Mouse (Mus musculus): ENCODE measurements at regions not wholly inside any gene's neighbourhood (a gene's known extent, or its start where the extent isn't known, plus 50 kb on each side); places are given as distances from the start of the nearest gene placed in this dataset.
A peak's percentile ranks its signal among the peaks of the same experiment; 100 is the strongest.

DNA sequence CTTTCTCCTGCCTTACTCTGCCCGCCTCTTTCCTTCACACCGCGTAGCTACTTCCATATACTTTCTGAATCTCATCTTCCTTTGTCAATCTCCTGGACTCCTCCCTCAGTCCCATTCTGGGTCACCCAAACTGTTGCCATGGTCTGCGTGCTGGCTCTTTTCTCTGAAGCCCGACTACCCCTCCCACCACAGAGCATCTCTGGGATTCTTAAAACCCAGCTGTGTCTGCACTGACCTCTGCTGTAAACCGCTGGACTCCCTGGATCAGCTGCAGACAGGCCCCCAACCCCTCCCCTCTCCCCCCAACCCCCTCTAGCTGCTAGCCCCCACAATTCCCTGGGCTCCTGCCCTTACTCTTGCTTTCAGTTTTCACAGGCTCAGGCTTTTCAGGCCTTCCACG lies 136.4 kb downstream of the Fam43a start:
- DNase-seq (ENCODE audit: low spot score) = no peak

- DNase-seq (ENCODE audit: low spot score) = no peak
Observed at GRCm38 (mm10) chr16:30736662-30737326, 137.3 kb downstream of the Fam43a start.

DNA sequence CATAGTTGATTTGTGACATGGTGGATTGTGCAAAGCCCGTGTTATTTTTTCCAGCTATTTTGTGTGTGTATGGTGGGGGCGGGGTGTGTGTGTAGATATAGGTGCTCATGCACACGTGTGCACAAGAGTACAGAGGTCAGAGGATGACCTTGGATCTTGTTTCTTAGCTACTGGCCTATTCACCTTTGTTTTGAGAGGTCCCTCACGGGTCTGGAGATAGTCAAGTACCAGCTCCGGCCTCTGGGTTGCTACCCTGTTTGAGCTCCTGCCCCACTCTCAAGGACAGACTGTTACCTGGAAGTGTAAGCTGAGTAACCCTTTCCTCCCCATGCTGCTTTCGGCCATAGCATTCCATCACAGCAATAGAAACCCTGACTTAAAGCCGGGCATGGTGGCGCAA lies 138.0 kb downstream of the Fam43a start:
- no peak for DNase-seq (ENCODE audit: low spot score)

GRCm38 (mm10) chr16:30739651-30740050 lies 140.1 kb downstream of the Fam43a start:
- DNase-seq (ENCODE audit: low spot score) = no peak

DNA sequence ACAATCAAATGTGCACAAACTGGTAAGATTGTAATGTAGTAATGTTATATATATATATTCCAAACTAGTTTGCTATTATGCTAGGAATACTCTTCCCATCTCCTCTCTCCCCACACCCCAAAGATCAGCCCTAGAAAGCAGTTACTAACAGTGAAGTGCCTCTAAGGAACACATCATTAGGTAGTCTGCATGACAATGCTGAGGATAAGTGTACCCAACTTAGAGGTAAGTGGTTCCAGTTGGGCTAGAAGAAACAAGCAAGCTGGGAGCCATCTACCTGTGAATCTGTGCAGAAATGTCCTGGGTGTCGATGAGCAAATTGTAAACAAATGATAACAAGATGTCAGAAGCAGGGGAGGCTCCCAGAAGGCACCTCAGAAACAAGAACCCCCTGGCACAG lies 141.7 kb downstream of the Fam43a start:
- DNase-seq (ENCODE audit: low spot score) = no peak

GRCm38 (mm10) chr16:30742474-30742873 lies 143.0 kb downstream of the Fam43a start:
- no peak for DNase-seq (ENCODE audit: low spot score)

- DNase-seq (ENCODE audit: low spot score) = no peak
Observed at GRCm38 (mm10) chr16:30743566-30743965, 144.0 kb downstream of the Fam43a start.

DNA sequence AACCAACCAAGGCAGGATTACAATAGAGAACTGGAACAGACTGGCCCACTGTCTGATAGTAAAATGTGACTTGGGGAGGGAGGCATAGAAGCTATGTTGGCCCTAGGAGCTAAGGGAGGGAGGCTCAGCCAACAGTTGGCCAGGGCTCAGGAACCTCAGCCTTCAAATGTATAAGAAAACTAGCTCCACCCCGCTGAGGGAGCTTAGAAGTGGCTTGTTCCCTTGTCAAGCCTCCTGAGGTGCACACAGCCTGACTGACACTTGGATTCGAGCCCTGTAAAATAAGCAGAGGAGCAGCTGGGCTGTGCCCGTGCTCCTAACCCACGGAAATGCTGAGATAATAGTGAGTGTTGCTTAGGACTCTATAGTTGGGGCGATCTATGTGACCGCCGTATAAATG lies 144.7 kb downstream of the Fam43a start:
- no peak for DNase-seq (ENCODE audit: low spot score)

DNA sequence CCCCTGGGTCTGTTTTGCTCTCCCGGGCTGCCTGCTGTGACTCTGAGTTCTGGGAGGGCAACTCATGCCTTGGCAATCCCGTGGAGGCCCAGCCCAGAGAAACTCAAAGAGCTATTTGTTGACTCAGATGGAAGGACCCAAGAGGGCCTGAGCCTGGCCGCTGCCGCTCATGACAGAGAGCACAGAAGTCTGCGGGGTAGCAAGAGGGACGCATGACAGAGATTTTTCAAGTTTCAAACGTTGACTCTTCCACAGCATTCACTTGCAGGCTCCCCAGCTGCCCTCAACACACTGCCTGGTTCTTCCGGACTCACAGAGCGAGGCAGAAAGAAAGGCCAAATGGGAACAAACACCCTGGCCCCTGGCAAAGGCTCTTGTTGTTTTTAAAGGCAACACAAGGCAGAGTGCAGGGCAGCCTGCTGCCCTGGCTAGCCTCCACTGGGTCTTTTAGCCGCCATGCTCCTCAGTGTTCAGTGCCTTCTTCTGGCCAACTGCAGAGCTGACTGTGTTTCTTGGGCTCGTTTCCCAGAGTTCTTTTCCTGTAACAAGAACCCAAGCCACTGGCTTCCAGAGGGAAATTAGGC lies 146.2 kb downstream of the Fam43a start:
- peak; percentile 19 for DNase-seq (ENCODE audit: low spot score)

- DNase-seq (ENCODE audit: low spot score) = no peak
Observed at GRCm38 (mm10) chr16:30746211-30746610, 146.7 kb downstream of the Fam43a start.

DNA sequence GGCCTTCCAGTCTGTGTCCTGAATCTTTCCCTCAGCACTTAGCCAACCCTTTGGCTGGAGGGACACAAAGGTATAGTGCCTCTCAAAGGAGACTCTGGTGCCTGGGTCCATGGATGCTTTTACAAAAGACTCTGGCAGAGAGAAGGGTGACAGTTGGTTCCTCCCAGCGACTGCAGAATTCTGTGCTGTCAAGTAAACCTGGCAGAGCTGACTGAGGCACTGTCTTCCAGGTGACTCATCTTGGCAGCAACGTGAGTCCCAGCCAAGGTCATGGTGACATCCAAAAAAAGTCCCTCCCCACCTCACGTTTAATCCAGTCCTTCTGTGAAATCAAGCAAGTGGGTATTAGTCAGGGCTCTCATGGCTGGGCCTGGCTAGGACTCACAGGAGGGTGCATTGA lies 150.3 kb downstream of the Fam43a start:
- no peak for DNase-seq (ENCODE audit: low spot score)

- no peak for DNase-seq (ENCODE audit: low spot score)
Observed at GRCm38 (mm10) chr16:30755771-30756170, 156.2 kb downstream of the Fam43a start.

DNA sequence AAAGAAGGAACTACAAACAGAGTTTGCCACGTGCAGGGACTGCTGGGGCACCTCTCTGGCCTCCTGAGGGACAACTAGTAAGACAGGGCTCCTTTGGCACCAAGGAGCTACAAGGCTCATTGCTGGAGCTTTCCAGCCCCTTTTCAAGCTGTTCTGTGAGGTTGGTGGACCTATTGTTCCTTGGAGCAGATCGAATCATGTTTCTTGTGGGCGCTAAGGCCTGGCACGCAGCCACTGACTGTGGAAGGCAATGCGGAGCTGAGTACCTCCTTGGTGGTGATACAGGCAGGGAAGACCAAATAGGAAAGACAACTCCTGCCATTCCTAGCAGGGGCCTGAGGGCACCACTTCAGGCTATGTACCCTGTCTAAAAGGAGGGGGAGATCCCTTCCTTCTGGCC lies 157.2 kb downstream of the Fam43a start:
- DNase-seq (ENCODE audit: low spot score) = no peak

GRCm38 (mm10) chr16:30757556-30757955 lies 158.0 kb downstream of the Fam43a start:
- no peak for DNase-seq (ENCODE audit: low spot score)

DNA sequence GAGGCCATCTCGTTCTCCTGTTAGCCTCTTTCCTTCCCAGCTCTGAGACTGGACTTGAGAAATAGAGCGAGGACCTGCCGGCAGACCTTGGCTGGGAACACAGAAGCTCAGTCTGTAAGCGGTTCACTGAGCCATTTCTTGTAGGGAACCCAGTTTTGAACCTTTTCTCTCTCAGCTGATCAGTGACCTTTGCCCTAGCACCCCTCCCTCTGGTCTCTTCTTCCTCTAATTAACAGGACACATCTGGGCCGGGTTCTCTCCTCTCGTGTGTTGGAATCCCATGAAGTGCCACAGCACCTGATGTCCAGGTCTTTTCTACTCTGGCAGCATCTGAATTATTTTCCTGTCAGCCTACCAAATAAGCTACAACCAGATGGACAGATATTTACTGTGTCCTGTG lies 158.5 kb downstream of the Fam43a start:
- DNase-seq (ENCODE audit: low spot score) = peak; percentile 23

DNA sequence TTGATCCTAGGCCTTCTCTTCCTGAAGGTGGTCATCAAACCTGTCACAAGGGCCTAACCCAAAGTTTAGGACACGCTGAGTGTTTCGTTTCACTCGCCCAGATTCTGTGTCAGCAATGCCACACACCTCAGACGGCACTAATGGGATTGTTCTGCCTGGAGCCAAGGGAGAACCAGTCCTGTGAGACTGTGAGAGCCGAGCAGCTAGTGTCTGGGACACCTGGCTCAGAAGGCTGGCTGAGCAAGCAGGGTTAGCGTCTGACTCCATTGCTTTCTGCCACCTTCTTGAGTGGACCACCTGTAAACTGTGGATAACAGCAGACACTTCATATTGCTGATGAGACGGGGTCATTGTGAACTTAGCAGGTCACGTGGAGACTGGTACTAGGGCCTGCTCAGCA lies 160.0 kb downstream of the Fam43a start:
- DNase-seq (ENCODE audit: low spot score) = no peak

DNA sequence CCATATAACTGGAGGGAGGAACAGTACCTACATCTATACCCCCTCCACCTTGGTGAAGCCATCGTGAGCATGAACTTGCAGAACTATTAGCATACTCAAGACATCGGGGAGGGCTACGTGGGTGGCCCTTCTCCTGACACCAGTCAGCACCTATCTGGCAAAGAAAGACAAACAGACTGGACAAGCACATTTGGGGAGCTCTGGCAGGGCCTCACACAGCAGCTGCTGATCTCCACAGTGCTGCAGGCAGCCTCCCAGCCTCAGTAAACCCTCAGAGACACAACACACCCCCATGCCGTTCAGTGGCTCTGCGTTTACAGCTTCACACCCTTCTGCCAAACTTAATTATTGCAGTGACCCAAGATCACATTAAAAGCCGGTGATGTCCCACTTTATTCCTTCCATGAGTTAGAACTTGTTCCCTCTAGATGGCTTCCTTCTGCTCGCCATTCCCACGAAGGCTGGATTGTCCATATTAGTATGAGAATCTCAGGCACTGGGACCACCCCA lies 161.7 kb downstream of the Fam43a start:
- DNase-seq (ENCODE audit: low spot score) = no peak

DNA sequence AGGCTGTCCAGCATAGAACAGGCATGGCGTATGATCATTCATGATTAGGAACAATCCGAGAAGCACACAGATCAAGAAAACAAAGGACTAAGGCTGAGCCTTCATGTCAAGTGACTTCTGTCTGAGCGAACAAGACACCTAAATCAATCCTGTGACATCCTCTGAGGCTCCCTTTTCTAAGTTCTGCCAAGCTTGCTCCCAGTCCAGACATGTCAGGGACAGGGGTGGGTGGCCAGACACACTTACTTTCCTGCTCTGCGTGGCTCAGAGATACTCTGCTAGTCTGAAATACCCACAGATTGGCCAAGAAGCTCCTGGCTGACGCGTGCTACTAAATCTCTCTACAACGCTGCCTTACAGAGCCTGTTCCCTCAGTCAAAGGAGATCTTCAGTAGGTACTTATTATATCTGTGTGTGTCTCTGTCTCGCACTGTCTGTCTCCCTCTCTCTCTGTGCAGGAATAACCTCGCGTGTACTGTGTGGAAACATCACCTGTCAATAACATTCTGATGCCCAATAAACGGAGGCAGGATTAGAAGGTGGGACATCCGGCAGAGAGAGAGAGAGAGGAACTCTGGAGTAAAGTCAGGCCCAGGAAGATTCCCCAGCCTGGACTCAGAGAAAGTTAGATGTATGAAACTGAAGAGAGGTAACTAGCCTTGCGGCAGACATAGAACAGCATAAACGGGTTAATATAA lies 163.5 kb downstream of the Fam43a start:
- DNase-seq (ENCODE audit: low spot score) = no peak

DNA sequence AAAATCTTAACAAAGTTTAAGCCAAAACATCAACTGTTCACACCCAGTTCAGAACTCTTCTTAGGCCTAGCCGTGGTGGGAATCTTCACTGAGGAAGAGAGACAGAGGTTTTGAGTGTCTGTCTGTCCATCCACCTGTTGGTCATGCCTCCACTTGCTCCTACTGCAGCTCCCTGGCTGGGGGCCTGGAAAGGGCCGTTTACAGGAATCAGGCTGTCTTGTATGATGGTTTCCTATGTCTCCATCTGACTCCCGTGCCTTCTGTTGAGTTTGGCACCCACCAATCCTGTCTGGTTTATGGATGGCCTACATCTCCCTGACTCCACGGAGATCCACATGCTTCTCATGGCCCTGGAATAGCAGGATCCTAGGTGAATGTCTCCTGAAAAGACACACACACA lies 166.1 kb downstream of the Fam43a start:
- no peak for DNase-seq (ENCODE audit: low spot score)

GRCm38 (mm10) chr16:30769007-30769442 lies 169.5 kb downstream of the Fam43a start:
- DNase-seq (ENCODE audit: low spot score) = no peak

DNA sequence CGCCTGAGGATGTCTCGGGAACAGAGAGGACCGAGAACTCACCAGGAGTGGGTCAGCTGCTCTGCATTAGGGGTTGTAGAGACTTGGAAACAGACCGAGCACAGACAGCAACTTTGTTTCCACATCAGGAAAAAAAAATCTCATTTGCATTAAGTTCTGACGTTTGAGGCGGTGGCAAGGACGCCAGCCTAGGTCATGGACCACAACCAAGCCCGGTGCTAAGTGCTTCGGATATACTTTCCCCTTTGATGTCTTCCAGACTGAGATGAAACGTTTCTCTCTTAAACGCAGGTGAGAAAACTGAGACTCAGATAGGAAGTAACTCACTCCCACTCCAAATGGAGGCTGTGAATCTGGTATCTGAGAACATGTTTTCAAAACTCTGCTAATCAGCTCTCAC lies 169.9 kb downstream of the Fam43a start:
- DNase-seq (ENCODE audit: low spot score) = no peak

GRCm38 (mm10) chr16:30772802-30773201 lies 173.3 kb downstream of the Fam43a start:
- no peak for DNase-seq (ENCODE audit: low spot score)

DNA sequence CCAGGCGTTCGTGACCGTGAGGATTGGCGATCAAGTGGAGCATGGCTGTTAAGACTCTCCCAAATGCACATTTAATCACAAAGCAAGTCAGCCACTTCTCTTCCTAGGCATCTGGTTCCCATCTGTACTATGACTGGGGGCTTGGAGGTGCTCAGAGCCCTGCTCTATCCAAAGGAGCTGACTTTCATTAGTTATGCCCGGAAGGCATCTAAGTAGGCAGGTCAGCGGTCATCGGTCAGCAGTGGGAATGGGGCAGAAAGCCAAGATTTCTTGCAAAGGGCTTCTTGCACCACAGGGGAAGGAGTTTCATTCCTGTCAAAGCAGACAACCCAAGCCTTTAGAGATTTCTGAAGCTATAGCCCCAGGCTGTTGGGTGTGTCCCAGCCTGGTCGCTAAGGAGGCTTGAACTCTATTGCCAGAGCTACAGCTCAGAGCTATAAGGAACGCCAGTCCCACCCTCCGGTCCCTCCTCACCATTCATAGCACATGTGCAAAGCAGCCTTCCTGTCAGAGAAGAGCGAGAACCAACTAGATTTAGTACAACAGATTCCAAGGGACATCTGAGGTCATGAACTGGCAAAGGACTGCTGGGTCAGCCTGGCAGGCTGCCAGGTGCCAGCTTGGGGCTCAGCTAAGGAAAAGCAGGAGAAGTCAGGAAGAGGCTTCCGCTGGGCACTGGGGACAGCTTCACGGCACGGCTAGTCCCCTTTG lies 175.6 kb downstream of the Fam43a start:
- no peak for DNase-seq (ENCODE audit: low spot score)

All from yolk sac, embryonic 10.5 days (tissue).